Comparison of ENCODE assay signal across 28 mouse cellular contexts in genomic region chr8:125377704-125378103, GRCm38 (mm10).
DNase-seq lines count a peak whose midpoint lies in the region; ATAC-seq and TF ChIP-seq lines count a peak whose summit lies in the region.
"Had no signal": no experiment of that assay in that cellular context is flagged by ENCODE, and none has a peak within 500 bp of the region (broad histone marks: within the 10 kb centered on the region; RNA-seq: fewer than 3 reads in every experiment).

No protein-coding gene starts in this region.

- TF ChIP-seq POLR2A in thymus, adult 2 months (IDR thresholded peaks at IDR 0.05; ENCODE audit: control insufficient read depth, extremely low read depth, insufficient read depth, low read length, poor library complexity): no peak

- H3K27me3 ChIP-seq in thymus, adult 2 months (ENCODE audit: control insufficient read depth, insufficient read depth, low read length): no peaks in the 10 kb centered on the region
- H3K27me3 ChIP-seq in hindbrain, embryonic 12.5 days: no peaks in the 10 kb centered on the region
- H3K27me3 ChIP-seq: forebrain, embryonic 13.5 days; intestine, embryonic 15.5 days; liver, embryonic 13.5 days; stomach, embryonic 15.5 days had no signal

- ATAC-seq in megakaryocyte progenitor cell, adult 5-6 weeks (replicated peaks; ENCODE audit: poor library complexity): peak; percentile 70
- ATAC-seq in hindbrain, embryonic 12.5 days (ENCODE audit: low FRiP score): no peak
- ATAC-seq: forebrain, embryonic 13.5 days; hindbrain, embryonic 16.5 days; intestine, embryonic 15.5 days; lung, postnatal 0 days; midbrain, embryonic 13.5 days had no signal

- TF ChIP-seq CTCF in thymus, adult 2 months (IDR thresholded peaks at IDR 0.05; ENCODE audit: borderline replicate concordance, control insufficient read depth, extremely low read depth, insufficient read depth, low read length, poor library complexity): no peak

- no peak overlapping the region for H3K4me2 ChIP-seq in hindbrain, embryonic 12.5 days (replicated peaks)
- H3K4me2 ChIP-seq: forebrain, embryonic 13.5 days; heart, embryonic 11.5 days; intestine, embryonic 15.5 days; liver, embryonic 13.5 days; midbrain, embryonic 13.5 days; stomach, embryonic 15.5 days had no signal

- intact Hi-C loops in heart, postnatal 14 days (cut with DNase I): no loop called here

- WGBS in thymus, adult 2 months: 11% methylated on average over 3 of the region's 3 CpGs
- WGBS in hindbrain, embryonic 12.5 days: 89% methylated on average over 3 of the region's 3 CpGs

- no peak overlapping the region for H3K4me3 ChIP-seq in thymus, adult 2 months (ENCODE audit: control insufficient read depth, insufficient read depth, low read length)
- no peak overlapping the region for H3K4me3 ChIP-seq in hindbrain, embryonic 12.5 days
- H3K4me3 ChIP-seq: forebrain, embryonic 13.5 days; hindbrain, embryonic 10.5 days; intestine, embryonic 15.5 days; liver, embryonic 13.5 days; midbrain, embryonic 13.5 days; stomach, embryonic 15.5 days had no signal

- no peaks in the 10 kb centered on the region for H3K9me3 ChIP-seq in hindbrain, embryonic 12.5 days (replicated peaks)
- H3K9me3 ChIP-seq: forebrain, embryonic 13.5 days; hindbrain, embryonic 10.5 days; intestine, embryonic 15.5 days; liver, embryonic 13.5 days; midbrain, embryonic 13.5 days; stomach, embryonic 15.5 days had no signal

- DNase-seq in thymus, adult 2 months: peak; percentile 20
- no peak for DNase-seq in thymus, adult 18-20 months
- DNase-seq in T-cell, adult 2 months (ENCODE audit: low spot score): peak; percentile 38
- DNase-seq in heart, postnatal 4 days: no peak
- no peak for DNase-seq in layer of hippocampus, postnatal 14 days (ENCODE audit: low spot score in 2 of 2)
- no peak for DNase-seq in heart, postnatal 14 days
- DNase-seq: adrenal gland, postnatal 10 days; cerebellum, postnatal 14 days; gastrocnemius, postnatal 14 days; heart, adult 11 months; kidney, adult 8-10 months; kidney, postnatal 4 days; layer of hippocampus, postnatal 36 days; left cerebral cortex, postnatal 4 days; liver, embryonic 13.5 days; lung, adult 18-20 months; lung, postnatal 4 days had no signal

- no peaks in the 10 kb centered on the region for H3K36me3 ChIP-seq in thymus, adult 2 months (ENCODE audit: control insufficient read depth, insufficient read depth, low read length)
- H3K36me3 ChIP-seq in hindbrain, embryonic 12.5 days: no peaks in the 10 kb centered on the region
- H3K36me3 ChIP-seq: hindbrain, embryonic 10.5 days; intestine, embryonic 15.5 days; liver, embryonic 13.5 days; midbrain, embryonic 13.5 days; stomach, embryonic 15.5 days had no signal

- no peak overlapping the region for H3K27ac ChIP-seq in thymus, adult 2 months (ENCODE audit: control insufficient read depth, insufficient read depth, low read length)
- H3K27ac ChIP-seq in hindbrain, embryonic 12.5 days: no peak overlapping the region
- H3K27ac ChIP-seq: forebrain, embryonic 13.5 days; hindbrain, embryonic 10.5 days; intestine, embryonic 15.5 days; kidney, postnatal 0 days; liver, embryonic 13.5 days; stomach, embryonic 15.5 days had no signal

- no peak overlapping the region for H3K9ac ChIP-seq in hindbrain, embryonic 12.5 days
- H3K9ac ChIP-seq: forebrain, embryonic 13.5 days; intestine, embryonic 15.5 days; liver, embryonic 13.5 days; midbrain, embryonic 13.5 days; stomach, embryonic 15.5 days had no signal

- H3K4me1 ChIP-seq in thymus, adult 2 months (replicated peaks; ENCODE audit: control insufficient read depth, insufficient read depth, low read length): peaks cover 4% of the 10 kb centered on the region; the same call in 1 of the 2 replicates
- H3K4me1 ChIP-seq in hindbrain, embryonic 12.5 days: peaks cover 12% of the 10 kb centered on the region
- H3K4me1 ChIP-seq: hindbrain, embryonic 10.5 days; stomach, embryonic 15.5 days had no signal

Comparison
In these comparisons a context has a peak if more than half of its experiments do, and no peak if none do; other contexts are left out.
1. DNase-seq: peak in thymus, adult 2 months (single experiment) and T-cell, adult 2 months (single experiment); none in thymus, adult 18-20 months (0 of 2), heart, postnatal 4 days (single experiment), layer of hippocampus, postnatal 14 days (0 of 2) and heart, postnatal 14 days (0 of 2).